Mouse (Mus musculus): Measurements from ENCODE around the gene Ppp1r3c. TPM values are rescaled to one million over a fixed set of nuclear protein-coding genes. Genes with fewer than 3 reads are reported as not detected.

Ppp1r3c gene
- total RNA-seq, 1 experiment, result 0.22 TPM

DNA sequence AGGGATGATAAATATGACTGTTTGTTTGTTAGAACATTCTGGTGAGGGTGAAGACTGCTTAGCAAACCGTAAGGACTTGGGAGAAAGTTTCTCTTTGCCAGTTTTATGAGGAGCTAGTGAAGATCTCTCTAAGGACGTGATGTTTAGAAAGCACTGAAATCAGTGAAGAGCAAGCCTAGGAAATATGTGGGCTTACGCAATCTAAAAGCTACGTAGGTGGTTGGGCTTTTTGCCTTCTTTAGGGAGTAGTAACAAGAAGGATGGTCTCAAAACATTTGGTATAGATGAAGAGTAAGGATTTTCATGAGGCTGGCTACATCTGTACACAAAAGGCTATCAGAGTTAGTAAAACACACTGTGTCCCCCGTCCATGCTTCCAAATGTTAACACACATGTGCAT is 28.0 kb upstream of the Ppp1r3c start:
- in situ Hi-C loops (cut with MboI; ENCODE audit: low sequenced_read_pairs in 2 of 2, unreplicated experiment in 2 of 2), result no loop called here
- H3K4me1 ChIP-seq (ENCODE audit: control insufficient read depth in 2 of 2, insufficient read depth in 2 of 2, low read length in 2 of 2, poor library complexity in 1 of 2), result no peaks in the 10 kb centered on the region
- no peak overlapping the region for H3K27ac ChIP-seq (ENCODE audit: insufficient read depth, low read depth, low read length, poor library complexity, severe bottlenecking)
- no peaks in the 10 kb centered on the region for H3K36me3 ChIP-seq (ENCODE audit: control insufficient read depth, insufficient read depth, low read length, poor library complexity, severe bottlenecking)
- no peak for TF ChIP-seq ZC3H11A (IDR thresholded peaks at IDR 0.05; ENCODE audit: borderline replicate concordance, low read depth, low read length)
- TF ChIP-seq CHD2 (IDR thresholded peaks at IDR 0.05; ENCODE audit: low read depth, low read length), result no peak
- TF ChIP-seq MAFK (IDR thresholded peaks at IDR 0.05; ENCODE audit: insufficient read depth, low read depth, low read length), result no peak
- TF ChIP-seq HCFC1 (IDR thresholded peaks at IDR 0.05; ENCODE audit: borderline replicate concordance, insufficient read depth, low read length), result no peak
- TF ChIP-seq ZNF384 (IDR thresholded peaks at IDR 0.05; ENCODE audit: low read depth, low read length), result no peak
- no peaks in the 10 kb centered on the region for H3K9me3 ChIP-seq (ENCODE audit: control insufficient read depth, insufficient read depth, low read depth, low read length)
- no peak overlapping the region for H3K4me3 ChIP-seq (ENCODE audit: insufficient read depth in 1 of 2, low read depth in 1 of 2, low read length in 2 of 2, poor library complexity in 1 of 2, severe bottlenecking in 1 of 2)
- no peak overlapping the region for H3K9ac ChIP-seq (ENCODE audit: insufficient read depth, low read depth, low read length, poor library complexity, severe bottlenecking)
- no peak for DNase-seq (ENCODE audit: low read depth, low spot score)

DNA sequence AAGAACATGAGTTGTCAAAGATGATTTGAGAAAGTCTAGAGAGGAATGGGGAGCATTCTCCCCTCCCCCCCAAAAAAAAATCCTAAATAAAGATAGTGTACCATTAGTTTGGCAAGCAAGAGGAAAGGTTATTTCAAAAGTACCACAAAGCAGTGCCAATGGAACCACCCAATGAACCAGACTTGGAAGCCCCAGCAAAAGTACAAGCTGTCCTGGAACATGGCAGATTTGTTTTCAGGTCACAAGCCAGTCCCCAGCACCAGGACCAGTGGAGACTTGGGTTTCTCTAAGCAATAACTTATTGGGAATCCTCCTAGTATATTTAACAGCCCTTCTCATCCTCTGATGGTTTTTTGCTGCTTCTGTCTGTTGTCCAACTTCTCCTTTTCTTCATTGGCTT is 12.5 kb upstream of the Ppp1r3c start:
- TF ChIP-seq MAFK (IDR thresholded peaks at IDR 0.05; ENCODE audit: insufficient read depth, low read depth, low read length) (no peak), ZC3H11A (IDR thresholded peaks at IDR 0.05; ENCODE audit: borderline replicate concordance, low read depth, low read length) (no peak), CHD2 (IDR thresholded peaks at IDR 0.05; ENCODE audit: low read depth, low read length) (no peak), HCFC1 (IDR thresholded peaks at IDR 0.05; ENCODE audit: borderline replicate concordance, insufficient read depth, low read length) (no peak), ZNF384 (IDR thresholded peaks at IDR 0.05; ENCODE audit: low read depth, low read length) (no peak)
- no peak overlapping the region for H3K4me3 ChIP-seq (ENCODE audit: insufficient read depth in 1 of 2, low read depth in 1 of 2, low read length in 2 of 2, poor library complexity in 1 of 2, severe bottlenecking in 1 of 2)

GRCm38 (mm10) chr19:36742331-36742730 is 5.9 kb upstream of the Ppp1r3c start:
- DNase-seq (ENCODE audit: low read depth, low spot score), result no peak
- H3K9ac ChIP-seq (ENCODE audit: insufficient read depth, low read depth, low read length, poor library complexity, severe bottlenecking), result no peak overlapping the region
- in situ Hi-C loops (cut with MboI; ENCODE audit: low sequenced_read_pairs in 2 of 2, unreplicated experiment in 2 of 2), result no loop called here
- no peaks in the 10 kb centered on the region for H3K36me3 ChIP-seq (ENCODE audit: control insufficient read depth, insufficient read depth, low read length, poor library complexity, severe bottlenecking)
- no peaks in the 10 kb centered on the region for H3K4me1 ChIP-seq (ENCODE audit: control insufficient read depth in 2 of 2, insufficient read depth in 2 of 2, low read length in 2 of 2, poor library complexity in 1 of 2)
- no peak for TF ChIP-seq ZC3H11A (IDR thresholded peaks at IDR 0.05; ENCODE audit: borderline replicate concordance, low read depth, low read length)
- TF ChIP-seq HCFC1 (IDR thresholded peaks at IDR 0.05; ENCODE audit: borderline replicate concordance, insufficient read depth, low read length), result no peak
- no peak overlapping the region for H3K4me3 ChIP-seq (ENCODE audit: insufficient read depth in 1 of 2, low read depth in 1 of 2, low read length in 2 of 2, poor library complexity in 1 of 2, severe bottlenecking in 1 of 2)
- no peak overlapping the region for H3K27ac ChIP-seq (ENCODE audit: insufficient read depth, low read depth, low read length, poor library complexity, severe bottlenecking)
- H3K9me3 ChIP-seq (ENCODE audit: control insufficient read depth, insufficient read depth, low read depth, low read length), result no peaks in the 10 kb centered on the region

More for the DNA sequence above, 12.5 kb upstream of the Ppp1r3c start:
- no peak for DNase-seq (ENCODE audit: low read depth, low spot score)
- no peaks in the 10 kb centered on the region for H3K4me1 ChIP-seq (ENCODE audit: control insufficient read depth in 2 of 2, insufficient read depth in 2 of 2, low read length in 2 of 2, poor library complexity in 1 of 2)
- H3K9me3 ChIP-seq (ENCODE audit: control insufficient read depth, insufficient read depth, low read depth, low read length), result no peaks in the 10 kb centered on the region
- in situ Hi-C loops (cut with MboI; ENCODE audit: low sequenced_read_pairs in 2 of 2, unreplicated experiment in 2 of 2), result no loop called here
- no peak overlapping the region for H3K9ac ChIP-seq (ENCODE audit: insufficient read depth, low read depth, low read length, poor library complexity, severe bottlenecking)
- no peak overlapping the region for H3K27ac ChIP-seq (ENCODE audit: insufficient read depth, low read depth, low read length, poor library complexity, severe bottlenecking)
- H3K36me3 ChIP-seq (ENCODE audit: control insufficient read depth, insufficient read depth, low read length, poor library complexity, severe bottlenecking), result no peaks in the 10 kb centered on the region

GRCm38 (mm10) chr19:36739566-36740211 is 3.2 kb upstream of the Ppp1r3c start:
- Histone ChIP-seq H3K9ac (ENCODE audit: insufficient read depth, low read depth, low read length, poor library complexity, severe bottlenecking) (no peak overlapping the region), H3K9me3 (ENCODE audit: control insufficient read depth, insufficient read depth, low read depth, low read length) (no peaks in the 10 kb centered on the region), H3K4me1 (ENCODE audit: control insufficient read depth in 2 of 2, insufficient read depth in 2 of 2, low read length in 2 of 2, poor library complexity in 1 of 2) (no peaks in the 10 kb centered on the region; a peak in 1 of 4 replicates), H3K4me3 (ENCODE audit: insufficient read depth in 1 of 2, low read depth in 1 of 2, low read length in 2 of 2, poor library complexity in 1 of 2, severe bottlenecking in 1 of 2) (no peak overlapping the region), H3K36me3 (ENCODE audit: control insufficient read depth, insufficient read depth, low read length, poor library complexity, severe bottlenecking) (no peaks in the 10 kb centered on the region), H3K27ac (ENCODE audit: insufficient read depth, low read depth, low read length, poor library complexity, severe bottlenecking) (no peak overlapping the region)
- in situ Hi-C loops (cut with MboI; ENCODE audit: low sequenced_read_pairs in 2 of 2, unreplicated experiment in 2 of 2), result no loop called here
- TF ChIP-seq ZC3H11A (IDR thresholded peaks at IDR 0.05; ENCODE audit: borderline replicate concordance, low read depth, low read length) (no peak), ZNF384 (IDR thresholded peaks at IDR 0.05; ENCODE audit: low read depth, low read length) (no peak), CHD2 (IDR thresholded peaks at IDR 0.05; ENCODE audit: low read depth, low read length) (no peak), MAFK (IDR thresholded peaks at IDR 0.05; ENCODE audit: insufficient read depth, low read depth, low read length) (no peak), HCFC1 (IDR thresholded peaks at IDR 0.05; ENCODE audit: borderline replicate concordance, insufficient read depth, low read length) (no peak)
- DNase-seq (ENCODE audit: low read depth, low spot score), result no peak

DNA sequence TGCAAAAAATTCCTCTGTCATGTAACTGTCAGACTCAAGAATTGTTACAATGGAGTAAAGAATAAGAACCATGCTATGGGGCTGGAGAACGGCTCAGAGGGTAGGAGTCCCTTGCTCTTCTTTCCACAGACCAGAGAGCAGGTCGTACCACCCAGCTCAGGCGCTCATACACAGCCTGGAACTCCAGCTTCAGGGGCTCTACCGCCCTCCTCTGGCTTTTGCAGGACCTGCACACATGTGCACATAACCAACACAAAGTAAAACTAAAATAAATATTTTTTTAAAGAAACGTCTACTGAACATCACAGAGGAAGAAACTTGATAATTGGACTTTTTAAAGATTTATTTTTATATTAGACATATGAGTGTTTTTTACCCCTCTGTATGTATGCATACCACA is 1.6 kb upstream of the Ppp1r3c start:
- Histone ChIP-seq H3K36me3 (ENCODE audit: control insufficient read depth, insufficient read depth, low read length, poor library complexity, severe bottlenecking) (no peaks in the 10 kb centered on the region), H3K4me3 (ENCODE audit: insufficient read depth in 1 of 2, low read depth in 1 of 2, low read length in 2 of 2, poor library complexity in 1 of 2, severe bottlenecking in 1 of 2) (no peak overlapping the region), H3K9me3 (ENCODE audit: control insufficient read depth, insufficient read depth, low read depth, low read length) (no peaks in the 10 kb centered on the region), H3K9ac (ENCODE audit: insufficient read depth, low read depth, low read length, poor library complexity, severe bottlenecking) (no peak overlapping the region), H3K27ac (ENCODE audit: insufficient read depth, low read depth, low read length, poor library complexity, severe bottlenecking) (no peak overlapping the region), H3K4me1 (ENCODE audit: control insufficient read depth in 2 of 2, insufficient read depth in 2 of 2, low read length in 2 of 2, poor library complexity in 1 of 2) (no peaks in the 10 kb centered on the region; a peak in 1 of 4 replicates)
- DNase-seq (ENCODE audit: low read depth, low spot score), result peak; percentile 45
- peak; percentile 54 for TF ChIP-seq ZC3H11A (IDR thresholded peaks at IDR 0.05; ENCODE audit: borderline replicate concordance, low read depth, low read length)
- TF ChIP-seq ZNF384 (IDR thresholded peaks at IDR 0.05; ENCODE audit: low read depth, low read length), result no peak
- in situ Hi-C loops (cut with MboI; ENCODE audit: low sequenced_read_pairs in 2 of 2, unreplicated experiment in 2 of 2), result no loop called here
